ENCODE assay signal across 8 mouse cellular contexts in genomic region chr9:59679678-59680533, GRCm38 (mm10). TPM values are rescaled to one million over a fixed set of nuclear protein-coding genes. Genes with fewer than 3 reads are reported as not detected.
DNase-seq lines count a peak whose midpoint lies in the region; ATAC-seq and TF ChIP-seq lines count a peak whose summit lies in the region.

TSS of gene Gramd2 (plus strand) at chr9:59680144.

- H3K4me2 ChIP-seq in intestine, embryonic 14.5 days (ENCODE audit: low read length) = peak within 1 kb of the TSS; percentile 88
- peak within 1 kb of the TSS; percentile 94 for H3K4me2 ChIP-seq in limb, embryonic 12.5 days
- H3K4me2 ChIP-seq in midbrain, embryonic 12.5 days (replicated peaks) = peak within 1 kb of the TSS; percentile 94

- intact Hi-C loops in gastrocnemius, postnatal 36 days (cut with DNase I) = no loop called here

- H3K27me3 ChIP-seq in intestine, embryonic 14.5 days (replicated peaks; ENCODE audit: control insufficient read depth, insufficient read depth, low read length) = 0 out of 2 replicates have a peak, but pooled peaks cover 9% of the 10 kb centered on the region
- peaks cover 21% of the 10 kb centered on the region for H3K27me3 ChIP-seq in limb, embryonic 12.5 days
- H3K27me3 ChIP-seq in midbrain, embryonic 12.5 days = peaks cover 28% of the 10 kb centered on the region

- WGBS in intestine, embryonic 14.5 days = 2% methylated on average over 47 of the region's 47 CpGs
- WGBS in limb, embryonic 12.5 days = 2% methylated on average over 47 of the region's 47 CpGs
- 2% methylated on average over 47 of the region's 47 CpGs for WGBS in midbrain, embryonic 12.5 days

- H3K27ac ChIP-seq in cortical plate, adult 2 months (ENCODE audit: insufficient read depth, low read length) = no peak within 1 kb of the TSS
- no peak within 1 kb of the TSS for H3K27ac ChIP-seq in intestine, embryonic 14.5 days (ENCODE audit: low read depth)
- H3K27ac ChIP-seq in limb, embryonic 12.5 days = peak within 1 kb of the TSS; percentile 45; the same call in 1 of the 2 replicates
- no peak within 1 kb of the TSS for H3K27ac ChIP-seq in midbrain, embryonic 12.5 days (replicated peaks)

- no peaks in the 10 kb centered on the region; the same call in 1 of the 2 replicates for H3K4me1 ChIP-seq in cortical plate, adult 2 months (ENCODE audit: control insufficient read depth, insufficient read depth, low read length)
- no peaks in the 10 kb centered on the region for H3K4me1 ChIP-seq in intestine, embryonic 14.5 days (replicated peaks; ENCODE audit: control insufficient read depth, insufficient read depth, low read length)
- H3K4me1 ChIP-seq in limb, embryonic 12.5 days (replicated peaks) = peaks cover 4% of the 10 kb centered on the region
- peaks cover 12% of the 10 kb centered on the region for H3K4me1 ChIP-seq in midbrain, embryonic 12.5 days

- peak within 1 kb of the TSS; percentile 41 for H3K9ac ChIP-seq in intestine, embryonic 14.5 days (ENCODE audit: low read length)
- H3K9ac ChIP-seq in limb, embryonic 12.5 days (replicated peaks) = peak within 1 kb of the TSS; percentile 63
- peak within 1 kb of the TSS; percentile 51 for H3K9ac ChIP-seq in midbrain, embryonic 12.5 days (replicated peaks)

- TF ChIP-seq CTCF in cortical plate, adult 2 months (IDR thresholded peaks at IDR 0.05; ENCODE audit: extremely low read depth, insufficient read depth, low read length) = 0 out of 2 replicates have a peak, but pooled peaks have one; percentile 0

- peak; percentile 47; the same call in 1 of the 2 replicates for TF ChIP-seq POLR2A in cortical plate, adult 2 months (IDR thresholded peaks at IDR 0.05; ENCODE audit: extremely low read depth, insufficient read depth, low read length)

- DNase-seq in adrenal gland, postnatal 14 days = peak; percentile 92
- peak; percentile 60 to 70 for DNase-seq in gastrocnemius, postnatal 36 days
- peak; percentile 94 for DNase-seq in intestine, embryonic 14.5 days (ENCODE audit: low spot score)
- DNase-seq in spleen, postnatal 10 days (ENCODE audit: low spot score in 2 of 2) = peak; percentile 18 to 57

- ATAC-seq in intestine, embryonic 14.5 days (replicated peaks; ENCODE audit: low FRiP score, low TSS enrichment, low read depth) = peak; percentile 94
- ATAC-seq in limb, embryonic 12.5 days (ENCODE audit: insufficient number of reproducible peaks, insufficient read depth, low FRiP score, low TSS enrichment, low read depth) = peak; percentile 93
- peak; percentile 95 for ATAC-seq in midbrain, embryonic 12.5 days (ENCODE audit: low FRiP score, low read depth)
- ATAC-seq in erythroid progenitor cell, adult 5-6 weeks (replicated peaks; ENCODE audit: low FRiP score, poor library complexity, severe bottlenecking) = no peak

- H3K4me3 ChIP-seq in cortical plate, adult 2 months (ENCODE audit: insufficient read depth, low read length) = peak within 1 kb of the TSS; percentile 49
- peak within 1 kb of the TSS; percentile 42 for H3K4me3 ChIP-seq in intestine, embryonic 14.5 days (ENCODE audit: low read depth, low read length)
- H3K4me3 ChIP-seq in limb, embryonic 12.5 days (replicated peaks) = peak within 1 kb of the TSS; percentile 50
- peak within 1 kb of the TSS; percentile 47 for H3K4me3 ChIP-seq in midbrain, embryonic 12.5 days

- peaks cover 44% of the 10 kb centered on the region for H3K36me3 ChIP-seq in intestine, embryonic 14.5 days (ENCODE audit: control insufficient read depth, insufficient read depth, low read length)
- peaks cover 47% of the 10 kb centered on the region for H3K36me3 ChIP-seq in limb, embryonic 12.5 days
- H3K36me3 ChIP-seq in midbrain, embryonic 12.5 days = peaks cover 46% of the 10 kb centered on the region

- H3K9me3 ChIP-seq in intestine, embryonic 14.5 days (ENCODE audit: control insufficient read depth, low read length) = no peaks in the 10 kb centered on the region
- no peaks in the 10 kb centered on the region for H3K9me3 ChIP-seq in limb, embryonic 12.5 days
- H3K9me3 ChIP-seq in midbrain, embryonic 12.5 days = no peaks in the 10 kb centered on the region

RNA-seq across cellular contexts. Expression of gene Gramd2, which starts in this region (rescaled TPM):
- 0.26 and 0.52 TPM in 2 replicates for total RNA-seq in adrenal gland, postnatal 14 days (2021)
- 18.7 and 18.9 TPM in 2 replicates for polyA plus RNA-seq in cortical plate, adult 2 months (2012; rRNA removed)
- under 1 TPM in 1 of 2 experiments, not detected in 1; 0.25 TPM for total RNA-seq in gastrocnemius, postnatal 36 days (2021)
- polyA plus RNA-seq in intestine, embryonic 14.5 days (2014; fragmentation: Nextera tagmentation; extraction: Ambion mirVana) = 1.2 and 1.3 TPM in 2 replicates
- polyA plus RNA-seq in limb, embryonic 12.5 days (2016; fragmentation: Nextera tagmentation; extraction: Ambion mirVana) = 0.24 and 0.88 TPM in 2 replicates
- polyA plus RNA-seq in midbrain, embryonic 12.5 days (2016; fragmentation: Nextera tagmentation; extraction: Ambion mirVana) = 0.38 and 0.40 TPM in 2 replicates
- not detected in 2 replicates for total RNA-seq in erythroid progenitor cell, adult 5-6 weeks (2015; ENCODE audit: low replicate concordance)
- 0.13 TPM in 1 of 2 replicates, not detected in the other for total RNA-seq in erythroid progenitor cell, adult 5-6 weeks (2017; ENCODE audit: low replicate concordance)

Comparison
In these comparisons a context has a peak if more than half of its experiments do, and no peak if none do; other contexts are left out.
1. Peak in DNase-seq in adrenal gland, postnatal 14 days; RNA of the gene not detected or under 1 TPM.
2. Peak in DNase-seq in gastrocnemius, postnatal 36 days; RNA of the gene not detected or under 1 TPM.
3. Peak in ATAC-seq, H3K4me3 ChIP-seq, H3K27ac ChIP-seq, H3K9ac ChIP-seq and H3K4me2 ChIP-seq in limb, embryonic 12.5 days; RNA of the gene not detected or under 1 TPM.
4. Peak in ATAC-seq, H3K4me3 ChIP-seq, H3K9ac ChIP-seq and H3K4me2 ChIP-seq in midbrain, embryonic 12.5 days; RNA of the gene not detected or under 1 TPM.
5. DNase-seq: peak in every context shown above with its lines; median percentile 94 in intestine, embryonic 14.5 days; 92 in adrenal gland, postnatal 14 days; 65 in gastrocnemius, postnatal 36 days; 38 in spleen, postnatal 10 days.